ENCODE assay signal across 9 mouse cellular contexts in the genomic region with DNA sequence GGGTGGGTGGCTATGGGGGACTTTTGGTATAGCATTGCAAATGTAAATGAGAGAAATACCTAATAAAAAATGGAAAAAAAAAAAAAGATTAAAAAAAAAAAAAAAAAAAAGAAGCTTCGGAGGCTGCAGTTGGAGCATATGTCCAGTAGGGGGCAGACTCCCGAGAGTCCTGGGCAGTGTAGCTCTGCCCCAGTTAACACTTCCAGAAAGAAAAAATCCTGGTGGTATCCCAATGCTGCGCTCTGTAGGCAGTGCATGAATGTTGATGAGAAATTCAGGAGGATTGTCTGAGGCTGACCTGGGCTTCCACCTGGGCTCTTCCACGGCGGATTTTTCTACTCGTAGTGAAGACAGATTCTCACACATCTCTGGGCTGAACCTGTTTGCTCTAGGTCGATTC. TPM values are rescaled to one million over a fixed set of nuclear protein-coding genes. Genes with fewer than 3 reads are reported as not detected.
DNase-seq lines count a peak whose midpoint lies in the region; ATAC-seq and TF ChIP-seq lines count a peak whose summit lies in the region.
"Had no signal": no experiment of that assay in that cellular context is flagged by ENCODE, and none has a peak within 500 bp of the region (broad histone marks: within the 10 kb centered on the region; RNA-seq: fewer than 3 reads in every experiment).

No protein-coding gene starts in this region.

- H3K9me3 ChIP-seq in kidney, postnatal 0 days (replicated peaks; ENCODE audit: low read length) = no peaks in the 10 kb centered on the region
- H3K9me3 ChIP-seq: embryonic facial prominence, embryonic 13.5 days had no signal

- H3K27ac ChIP-seq in kidney, postnatal 0 days = no peak overlapping the region
- H3K27ac ChIP-seq: embryonic facial prominence, embryonic 13.5 days had no signal

- no peaks in the 10 kb centered on the region for H3K4me1 ChIP-seq in kidney, postnatal 0 days (replicated peaks; ENCODE audit: insufficient read depth, low read length)
- H3K4me1 ChIP-seq: embryonic facial prominence, embryonic 13.5 days had no signal

- H3K4me2 ChIP-seq in kidney, postnatal 0 days (ENCODE audit: low read length) = no peak overlapping the region
- H3K4me2 ChIP-seq: embryonic facial prominence, embryonic 13.5 days had no signal

- H3K36me3 ChIP-seq in kidney, postnatal 0 days (ENCODE audit: insufficient read depth, low read length) = no peaks in the 10 kb centered on the region
- H3K36me3 ChIP-seq: embryonic facial prominence, embryonic 13.5 days had no signal

- WGBS in kidney, postnatal 0 days = 60% methylated on average over 7 of the region's 7 CpGs

- ATAC-seq in kidney, postnatal 0 days (replicated peaks; ENCODE audit: low FRiP score, low read depth) = no peak; the same call in 1 of the 2 replicates

- peak; percentile 58 for TF ChIP-seq CTCF in kidney, postnatal 0 days (IDR thresholded peaks at IDR 0.05; ENCODE audit: low read depth)

- no peak overlapping the region for H3K4me3 ChIP-seq in kidney, postnatal 0 days (replicated peaks; ENCODE audit: low read depth, low read length)
- H3K4me3 ChIP-seq: embryonic facial prominence, embryonic 13.5 days had no signal

- no peaks in the 10 kb centered on the region for H3K27me3 ChIP-seq in kidney, postnatal 0 days (ENCODE audit: insufficient read depth, low read length)

- DNase-seq in adrenal gland, postnatal 14 days = peak; percentile 49
- DNase-seq in adrenal gland, adult 2 months = no peak
- DNase-seq in kidney, postnatal 0 days (ENCODE audit: low spot score) = no peak
- DNase-seq in kidney, adult 18-20 months = no peak
- DNase-seq in 416B (ENCODE audit: low read depth) = peak; percentile 42
- peak; percentile 58 for DNase-seq in induced T-regulatory cell, adult 2 months (ENCODE audit: low read depth)
- DNase-seq in gastrocnemius, postnatal 4 days (ENCODE audit: low spot score in 2 of 2) = no peak
- no peak for DNase-seq in spleen, postnatal 14 days (ENCODE audit: low spot score in 2 of 2)

- no peak overlapping the region for H3K9ac ChIP-seq in kidney, postnatal 0 days (ENCODE audit: low read depth, low read length)
- H3K9ac ChIP-seq: embryonic facial prominence, embryonic 13.5 days had no signal

RNA-seq across cellular contexts. Expression of a gene that starts 42.7 kb away (rescaled TPM):
- 23.6 and 41.0 TPM in 2 replicates for total RNA-seq in adrenal gland, postnatal 14 days (2021)
- total RNA-seq in adrenal gland, adult 2 months (2021) = 10 to 100 TPM; 10.5 to 20.0 TPM
- polyA plus RNA-seq in adrenal gland, adult 2 months (2012; rRNA removed) = 3.0 and 4.0 TPM in 2 replicates
- polyA plus RNA-seq in kidney, postnatal 0 days (2015; fragmentation: Nextera tagmentation; extraction: Ambion mirVana) = 21.6 and 23.6 TPM in 2 replicates
- 10 to 100 TPM; 22.3 to 27.9 TPM for total RNA-seq in gastrocnemius, postnatal 4 days (2021)

RNA-seq across cellular contexts. Expression of a gene that starts 50.7 kb away (rescaled TPM):
- total RNA-seq in adrenal gland, postnatal 14 days (2021) = 60.0 and 93.2 TPM in 2 replicates
- 10 to 100 TPM; 20.8 to 39.6 TPM for total RNA-seq in adrenal gland, adult 2 months (2021)
- polyA plus RNA-seq in adrenal gland, adult 2 months (2012; rRNA removed) = 10.7 and 12.8 TPM in 2 replicates
- polyA plus RNA-seq in kidney, postnatal 0 days (2015; fragmentation: Nextera tagmentation; extraction: Ambion mirVana) = 48.1 and 50.2 TPM in 2 replicates
- total RNA-seq in gastrocnemius, postnatal 4 days (2021) = 10 to 100 TPM; 55.1 to 59.1 TPM

Comparison
In these comparisons a context has a peak if more than half of its experiments do, and no peak if none do; other contexts are left out.
1. DNase-seq: peak in adrenal gland, postnatal 14 days (single experiment), 416B (single experiment) and induced T-regulatory cell, adult 2 months (single experiment); none in adrenal gland, adult 2 months (single experiment), kidney, postnatal 0 days (single experiment), kidney, adult 18-20 months (single experiment), gastrocnemius, postnatal 4 days (0 of 2) and spleen, postnatal 14 days (0 of 2).